Mouse (Mus musculus): ENCODE results near the gene Rusc2. TPM values are rescaled to one million over a fixed set of nuclear protein-coding genes. Genes with fewer than 3 reads are reported as not detected.

Gene Rusc2
- polyA plus RNA-seq, 1 experiment from 2014 or later, result 10.9 TPM

GRCm38 (mm10) chr4:43442044-43442443 lies 60.3 kb downstream of the Rusc2 start:
- Histone ChIP-seq H3K4me1 (peaks cover 12% of the 10 kb centered on the region), H3K4me3 (peak overlapping the region; percentile 92), H3K9me3 (no peaks in the 10 kb centered on the region), H3K36me3 (replicated peaks) (peaks cover 24% of the 10 kb centered on the region), H3K27ac (replicated peaks) (peak overlapping the region; percentile 93), H3K27me3 (replicated peaks; ENCODE audit: low read depth, poor library complexity, severe bottlenecking) (0 out of 2 replicates have a peak, but pooled peaks cover 14% of the 10 kb centered on the region)
- WGBS, result under 1% methylated on average over 33 of the region's 33 CpGs
- peak; percentile 99 for DNase-seq (ENCODE audit: low spot score)

GRCm38 (mm10) chr4:43442456-43443361 lies 60.9 kb downstream of the Rusc2 start:
- DNase-seq (ENCODE audit: low spot score), result peak; percentile 84
- no peaks in the 10 kb centered on the region for H3K9me3 ChIP-seq
- H3K27ac ChIP-seq (replicated peaks), result peak overlapping the region; percentile 93
- peaks cover 30% of the 10 kb centered on the region for H3K36me3 ChIP-seq (replicated peaks)
- H3K4me3 ChIP-seq, result peak overlapping the region; percentile 92
- 0 out of 2 replicates have a peak, but pooled peaks cover 14% of the 10 kb centered on the region for H3K27me3 ChIP-seq (replicated peaks; ENCODE audit: low read depth, poor library complexity, severe bottlenecking)
- H3K4me1 ChIP-seq, result peaks cover 12% of the 10 kb centered on the region
- WGBS, result under 1% methylated on average over 88 of the region's 88 CpGs

- WGBS, result under 1% methylated on average over 28 of the region's 28 CpGs
Observed at GRCm38 (mm10) chr4:43443511-43443910, 61.7 kb downstream of the Rusc2 start.

GRCm38 (mm10) chr4:43447251-43447650 lies 65.5 kb downstream of the Rusc2 start:
- H3K27ac ChIP-seq (replicated peaks), result no peak overlapping the region
- H3K4me1 ChIP-seq, result peaks cover 12% of the 10 kb centered on the region
- no peak overlapping the region for H3K4me3 ChIP-seq
- no peaks in the 10 kb centered on the region for H3K9me3 ChIP-seq
- H3K27me3 ChIP-seq (replicated peaks; ENCODE audit: low read depth, poor library complexity, severe bottlenecking), result peaks cover 21% of the 10 kb centered on the region
- 92% methylated on average over 13 of the region's 13 CpGs for WGBS
- peaks cover 42% of the 10 kb centered on the region for H3K36me3 ChIP-seq (replicated peaks)
- no peak for DNase-seq (ENCODE audit: low spot score)

More at GRCm38 (mm10) chr4:43443511-43443910, 61.7 kb downstream of the Rusc2 start:
- Histone ChIP-seq H3K4me3 (peak overlapping the region; percentile 92), H3K4me1 (peaks cover 12% of the 10 kb centered on the region), H3K9me3 (no peaks in the 10 kb centered on the region), H3K36me3 (replicated peaks) (peaks cover 38% of the 10 kb centered on the region), H3K27ac (replicated peaks) (peak overlapping the region; percentile 93), H3K27me3 (replicated peaks; ENCODE audit: low read depth, poor library complexity, severe bottlenecking) (0 out of 2 replicates have a peak, but pooled peaks cover 14% of the 10 kb centered on the region)
- peak; percentile 54 for DNase-seq (ENCODE audit: low spot score)

GRCm38 (mm10) chr4:43448554-43448953 lies 66.8 kb downstream of the Rusc2 start:
- H3K4me1 ChIP-seq, result peaks cover 19% of the 10 kb centered on the region
- no peak overlapping the region for H3K4me3 ChIP-seq
- DNase-seq (ENCODE audit: low spot score), result no peak
- WGBS, result 86% methylated on average over 3 of the region's 3 CpGs
- H3K36me3 ChIP-seq (replicated peaks), result peaks cover 42% of the 10 kb centered on the region
- H3K27me3 ChIP-seq (replicated peaks; ENCODE audit: low read depth, poor library complexity, severe bottlenecking), result peaks cover 34% of the 10 kb centered on the region
- no peak overlapping the region for H3K27ac ChIP-seq (replicated peaks)
- H3K9me3 ChIP-seq, result no peaks in the 10 kb centered on the region

GRCm38 (mm10) chr4:43452315-43452714 lies 70.5 kb downstream of the Rusc2 start:
- Histone ChIP-seq H3K27ac (replicated peaks) (no peak overlapping the region), H3K4me1 (peaks cover 27% of the 10 kb centered on the region), H3K27me3 (replicated peaks; ENCODE audit: low read depth, poor library complexity, severe bottlenecking) (peaks cover 59% of the 10 kb centered on the region), H3K9me3 (no peaks in the 10 kb centered on the region), H3K36me3 (replicated peaks) (peaks cover 16% of the 10 kb centered on the region), H3K4me3 (no peak overlapping the region)
- WGBS, result 62% methylated on average over 11 of the region's 11 CpGs
- no peak for DNase-seq (ENCODE audit: low spot score)

DNA sequence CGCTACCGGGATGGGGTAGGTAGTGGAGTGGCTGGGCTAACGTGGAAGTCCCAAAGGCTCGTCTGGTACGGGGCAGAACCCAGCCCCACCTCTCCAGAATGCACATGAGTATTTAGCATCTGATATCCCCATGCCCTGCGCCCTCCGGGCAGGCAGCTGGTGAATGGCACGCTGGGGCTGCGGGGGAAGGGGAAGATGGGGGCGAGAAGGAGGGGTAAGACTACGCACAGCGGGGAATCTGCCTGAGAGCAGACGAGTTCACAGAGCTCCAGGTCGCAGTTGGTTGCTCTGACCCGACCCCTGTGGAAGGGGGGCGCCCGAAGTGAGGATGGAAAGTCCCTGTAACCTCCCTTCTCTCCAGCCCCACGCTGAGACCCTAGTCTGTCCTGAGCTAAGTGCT lies 71.6 kb downstream of the Rusc2 start:
- Histone ChIP-seq H3K4me1 (peaks cover 28% of the 10 kb centered on the region), H3K4me3 (peak overlapping the region; percentile 51), H3K9me3 (no peaks in the 10 kb centered on the region), H3K36me3 (replicated peaks) (peaks cover 5% of the 10 kb centered on the region), H3K27me3 (replicated peaks; ENCODE audit: low read depth, poor library complexity, severe bottlenecking) (peaks cover 63% of the 10 kb centered on the region), H3K27ac (replicated peaks) (no peak overlapping the region)
- WGBS, result under 1% methylated on average over 18 of the region's 18 CpGs
- peak; percentile 58 for DNase-seq (ENCODE audit: low spot score)

GRCm38 (mm10) chr4:43454041-43454836 lies 72.5 kb downstream of the Rusc2 start, which contains the start of gene Cd72:
Cd72 (minus strand) TSS chr4:43454628.
- 29% methylated on average over 20 of the region's 20 CpGs for WGBS

DNA sequence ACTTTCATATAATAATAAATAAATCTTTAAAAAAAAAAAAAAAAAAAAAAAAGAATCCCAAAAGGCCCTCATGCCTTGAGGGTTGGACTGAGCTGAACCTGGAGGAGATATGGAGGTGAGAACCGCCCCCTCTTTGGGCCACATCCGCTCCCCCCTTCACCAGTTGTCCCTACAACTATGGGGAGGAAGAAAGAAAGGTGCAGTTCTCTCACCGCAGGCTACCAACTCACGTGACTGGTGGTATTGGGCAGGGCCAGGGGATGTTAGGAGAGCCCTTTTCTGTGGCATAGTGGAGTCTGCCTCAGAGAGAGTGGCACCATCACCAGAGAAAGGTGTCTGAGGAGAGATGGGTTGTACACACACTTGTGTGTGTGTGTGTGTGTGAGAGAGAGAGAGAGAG lies 74.7 kb downstream of the Rusc2 start:
- Histone ChIP-seq H3K27me3 (replicated peaks; ENCODE audit: low read depth, poor library complexity, severe bottlenecking) (peaks cover 59% of the 10 kb centered on the region), H3K9me3 (no peaks in the 10 kb centered on the region), H3K4me3 (no peak overlapping the region), H3K36me3 (replicated peaks) (no peaks in the 10 kb centered on the region), H3K4me1 (peaks cover 33% of the 10 kb centered on the region), H3K27ac (replicated peaks) (no peak overlapping the region)
- WGBS, result 24% methylated on average over 4 of the region's 4 CpGs
- DNase-seq (ENCODE audit: low spot score), result no peak

More at GRCm38 (mm10) chr4:43454041-43454836, 72.5 kb downstream of the Rusc2 start, which contains the start of gene Cd72:
- Histone ChIP-seq H3K4me1 (peaks cover 28% of the 10 kb centered on the region), H3K27me3 (replicated peaks; ENCODE audit: low read depth, poor library complexity, severe bottlenecking) (peaks cover 63% of the 10 kb centered on the region), H3K4me3 (peak within 1 kb of the TSS; percentile 51), H3K36me3 (replicated peaks) (no peaks in the 10 kb centered on the region), H3K27ac (replicated peaks) (no peak within 1 kb of the TSS), H3K9me3 (no peaks in the 10 kb centered on the region)
- peak; percentile 37 for DNase-seq (ENCODE audit: low spot score)

DNA sequence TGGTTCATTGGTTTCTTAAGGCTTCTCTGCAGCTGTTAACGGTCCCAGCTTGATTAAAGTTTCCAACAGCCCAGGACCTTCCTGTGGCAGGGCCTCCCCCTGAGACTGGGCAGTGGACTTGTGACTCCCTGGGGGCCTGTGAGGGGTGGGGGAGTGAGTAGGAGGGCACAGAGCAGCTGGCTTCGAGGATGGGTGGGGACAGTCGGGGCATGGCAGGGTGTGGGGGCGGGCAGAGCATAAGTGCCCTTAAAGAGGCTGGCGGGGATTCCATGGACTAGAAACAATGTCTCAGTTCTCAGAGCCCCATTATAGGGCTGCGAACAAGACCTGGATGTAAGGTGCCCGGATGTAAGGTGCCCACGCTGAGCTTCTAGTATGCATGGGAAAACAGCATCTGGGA lies 75.3 kb downstream of the Rusc2 start:
- WGBS, result 18% methylated on average over 8 of the region's 8 CpGs
- no peak overlapping the region for H3K27ac ChIP-seq (replicated peaks)
- H3K4me3 ChIP-seq, result no peak overlapping the region
- DNase-seq (ENCODE audit: low spot score), result no peak
- H3K4me1 ChIP-seq, result peaks cover 33% of the 10 kb centered on the region
- H3K36me3 ChIP-seq (replicated peaks), result no peaks in the 10 kb centered on the region
- no peaks in the 10 kb centered on the region for H3K9me3 ChIP-seq
- peaks cover 53% of the 10 kb centered on the region for H3K27me3 ChIP-seq (replicated peaks; ENCODE audit: low read depth, poor library complexity, severe bottlenecking)

DNA sequence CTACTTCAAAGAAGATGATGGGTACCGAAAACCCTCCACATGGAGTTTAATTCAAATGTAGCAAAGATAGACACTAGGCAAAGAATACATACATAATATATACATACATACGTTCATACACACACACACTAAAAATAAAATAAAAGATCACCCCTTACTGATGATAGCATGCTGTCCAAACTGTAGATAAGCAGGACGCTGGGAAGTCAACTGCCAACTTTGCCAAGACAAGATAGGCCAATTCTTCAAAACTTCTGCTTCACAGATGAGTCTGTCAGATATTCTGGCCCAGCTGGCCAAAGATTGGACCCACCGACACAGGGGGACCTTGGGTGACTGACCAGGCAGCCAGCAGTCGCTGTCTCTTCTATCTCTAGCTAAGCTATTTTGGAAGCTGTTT lies 81.3 kb downstream of the Rusc2 start:
- DNase-seq (ENCODE audit: low spot score), result no peak
- WGBS, result 92% methylated on average over 5 of the region's 5 CpGs
- no peak overlapping the region for H3K27ac ChIP-seq (replicated peaks)
- no peaks in the 10 kb centered on the region for H3K9me3 ChIP-seq
- no peak overlapping the region for H3K4me3 ChIP-seq
- H3K4me1 ChIP-seq, result peaks cover 5% of the 10 kb centered on the region; the same call in 1 of the 2 replicates
- no peaks in the 10 kb centered on the region for H3K36me3 ChIP-seq (replicated peaks)
- no peaks in the 10 kb centered on the region for H3K27me3 ChIP-seq (replicated peaks; ENCODE audit: low read depth, poor library complexity, severe bottlenecking)

- H3K9me3 ChIP-seq, result no peaks in the 10 kb centered on the region
- no peak overlapping the region for H3K27ac ChIP-seq (replicated peaks)
- H3K36me3 ChIP-seq (replicated peaks), result no peaks in the 10 kb centered on the region
- no peaks in the 10 kb centered on the region for H3K4me1 ChIP-seq
- no peak overlapping the region for H3K4me3 ChIP-seq
- WGBS, result 88% methylated on average over 6 of the region's 6 CpGs
- H3K27me3 ChIP-seq (replicated peaks; ENCODE audit: low read depth, poor library complexity, severe bottlenecking), result no peaks in the 10 kb centered on the region
- DNase-seq (ENCODE audit: low spot score), result no peak
Observed at GRCm38 (mm10) chr4:43465935-43466334, 84.2 kb downstream of the Rusc2 start.

Measured in embryonic facial prominence, embryonic 10.5 days (tissue).